Mouse (Mus musculus) liver, embryonic 16.5 days (tissue): ENCODE measurements around the gene Sptbn2. TPM values are rescaled to one million over a fixed set of nuclear protein-coding genes. Genes with fewer than 3 reads are reported as not detected.

Experiments used
- ATAC-seq: fragments of 200-750 bp; cut with Nextera tagmentation; 2 replicates; pipeline ENCODE4 v1.8.0; 2017; ENCODE audit warnings: low read depth, mild to moderate bottlenecking, moderate number of reproducible peaks, moderate library complexity
- H3K27ac ChIP-seq: fragments of 300-500 bp; sonication (generic); 2 replicates; pipeline ENCODE4 v1.5.1; 2014; ENCODE audit warnings: mild to moderate bottlenecking, low read length
- H3K27me3 ChIP-seq: fragments of 300-500 bp; sonication (generic); 2 replicates; pipeline ENCODE4 v1.6.1; 2014; ENCODE audit warnings: low read depth, low read length, mixed read lengths; ENCODE audit not compliant: control insufficient read depth, insufficient read depth
- H3K36me3 ChIP-seq: fragments of 300-500 bp; sonication (generic); 2 replicates; pipeline ENCODE4 v1.6.1; 2014; ENCODE audit warnings: mild to moderate bottlenecking; ENCODE audit not compliant: control insufficient read depth, insufficient read depth
- H3K4me1 ChIP-seq: fragments of 300-500 bp; sonication (generic); 2 replicates; pipeline ENCODE4 v1.6.1; 2014; ENCODE audit warnings: low read depth, low read length, mixed read lengths; ENCODE audit not compliant: control insufficient read depth
- H3K4me2 ChIP-seq: fragments of 300-500 bp; sonication (generic); 2 replicates; pipeline ENCODE4 v1.6.1; 2014; ENCODE audit warnings: low read depth, low read length, mixed read lengths
- H3K4me3 ChIP-seq: fragments of 300-500 bp; sonication (generic); 2 replicates; pipeline ENCODE4 v1.5.1; 2014; ENCODE audit warnings: low read depth, mild to moderate bottlenecking, low read length
- H3K9ac ChIP-seq: fragments of 300-500 bp; sonication (generic); 2 replicates; pipeline ENCODE4 v1.6.1; 2014; ENCODE audit warnings: low read depth, low read length
- H3K9me3 ChIP-seq: fragments of 300-500 bp; sonication (generic); replicated peaks from 2 replicates; pipeline ENCODE4 v1.6.1; 2016; ENCODE audit warnings: low read length; ENCODE audit not compliant: control insufficient read depth
- WGBS: fragments of 180-500 bp; shearing (Covaris S2); extraction: QIAGEN DNeasy Blood & Tissue Kit; methylation state at CpG from one replicate; pipeline ENCODE4 v1.1.7; 2014; ENCODE audit not compliant: insufficient replicate concordance; 5-methylcytosine and 5-hydroxymethylcytosine counted together
- polyA plus RNA-seq: library from polyadenylated mRNA; unstranded; fragments of >200 nt; fragmentation: Nextera tagmentation; extraction: Ambion mirVana; gene quantifications from 2 replicates; pipeline ENCODE4 v1.2.1, GENCODE M21; 2015

The Sptbn2 gene
- polyA plus RNA-seq, 1 experiment from 2014 or later = 0.12 TPM

DNA sequence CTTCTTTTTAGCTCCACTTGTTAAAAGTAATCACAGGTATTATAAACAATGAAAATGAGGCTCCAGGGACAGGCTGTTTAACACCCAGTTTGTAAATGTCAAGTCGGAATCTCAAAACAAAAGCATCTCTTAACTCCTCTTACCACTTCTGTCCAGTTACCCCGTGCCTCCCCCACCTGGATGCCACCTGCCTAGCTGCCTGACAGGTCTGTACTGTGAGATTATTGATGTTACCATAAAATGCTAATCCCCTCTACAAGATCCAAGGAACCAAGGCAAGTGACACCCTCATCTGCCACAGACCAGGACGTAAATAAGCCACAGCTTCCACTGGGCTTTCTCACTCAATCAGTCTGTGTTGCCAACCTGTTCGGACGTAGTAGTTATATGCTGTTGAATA is 11.1 kb upstream of the Sptbn2 start:
- Histone ChIP-seq H3K9me3 (no peaks in the 10 kb centered on the region), H3K4me3 (no peak overlapping the region), H3K36me3 (no peaks in the 10 kb centered on the region), H3K9ac (no peak overlapping the region), H3K4me1 (peaks cover 2% of the 10 kb centered on the region; the same call in 1 of the 2 replicates), H3K27ac (no peak overlapping the region), H3K27me3 (peaks cover 34% of the 10 kb centered on the region), H3K4me2 (no peak overlapping the region)
- 58% methylated on average over 5 of the region's 5 CpGs for WGBS
- no peak for ATAC-seq

DNA sequence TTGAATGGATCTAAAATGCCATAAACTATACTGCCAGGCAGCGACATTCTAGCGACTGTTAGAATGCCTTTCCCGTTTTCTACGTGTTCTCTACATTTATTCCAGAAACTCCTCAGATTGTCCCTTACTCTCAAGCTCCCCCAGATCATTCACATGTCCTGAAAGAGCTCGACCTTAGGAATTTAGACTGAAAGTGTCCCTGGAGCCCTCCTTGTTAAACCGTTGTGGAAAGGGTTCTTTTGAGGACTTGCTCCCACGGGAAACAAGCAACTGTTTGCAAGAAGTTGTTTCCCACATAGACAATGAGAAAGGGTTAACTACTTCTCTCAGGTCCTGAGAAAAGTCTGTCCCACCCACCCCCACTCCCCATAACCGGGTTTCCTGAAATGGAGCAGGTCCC is 10.3 kb upstream of the Sptbn2 start:
- H3K27ac ChIP-seq = no peak overlapping the region
- no peak overlapping the region for H3K9ac ChIP-seq
- no peaks in the 10 kb centered on the region for H3K9me3 ChIP-seq
- ATAC-seq = no peak
- peaks cover 2% of the 10 kb centered on the region; the same call in 1 of the 2 replicates for H3K4me1 ChIP-seq
- WGBS = 48% methylated on average over 8 of the region's 8 CpGs
- H3K4me3 ChIP-seq = no peak overlapping the region
- H3K27me3 ChIP-seq = peaks cover 34% of the 10 kb centered on the region
- H3K36me3 ChIP-seq = no peaks in the 10 kb centered on the region
- no peak overlapping the region for H3K4me2 ChIP-seq

DNA sequence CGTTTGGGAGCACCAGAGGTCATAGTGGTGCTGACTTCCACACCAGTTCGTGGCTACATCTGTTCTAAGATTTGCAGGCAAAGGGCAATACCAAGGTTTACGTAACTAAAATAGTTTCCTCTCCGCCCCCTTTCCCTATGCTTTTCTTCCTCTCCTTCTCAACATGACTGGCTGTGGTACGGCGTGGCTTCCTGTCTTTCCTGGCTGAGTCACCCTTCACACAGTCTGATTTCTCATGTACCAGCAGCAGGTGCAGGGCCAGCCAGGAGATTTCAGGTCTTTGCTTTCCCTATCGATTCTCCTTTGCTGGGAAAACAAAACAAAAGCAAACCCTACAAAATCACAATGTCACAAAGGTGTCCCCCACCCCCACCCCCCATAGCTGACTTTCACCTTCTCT is 9.7 kb upstream of the Sptbn2 start:
- Histone ChIP-seq H3K4me3 (no peak overlapping the region), H3K9ac (no peak overlapping the region), H3K9me3 (no peaks in the 10 kb centered on the region), H3K27ac (no peak overlapping the region), H3K36me3 (no peaks in the 10 kb centered on the region), H3K4me2 (no peak overlapping the region), H3K27me3 (peaks cover 34% of the 10 kb centered on the region), H3K4me1 (peaks cover 2% of the 10 kb centered on the region; the same call in 1 of the 2 replicates)
- no peak for ATAC-seq
- 10% methylated on average over 7 of the region's 7 CpGs for WGBS

DNA sequence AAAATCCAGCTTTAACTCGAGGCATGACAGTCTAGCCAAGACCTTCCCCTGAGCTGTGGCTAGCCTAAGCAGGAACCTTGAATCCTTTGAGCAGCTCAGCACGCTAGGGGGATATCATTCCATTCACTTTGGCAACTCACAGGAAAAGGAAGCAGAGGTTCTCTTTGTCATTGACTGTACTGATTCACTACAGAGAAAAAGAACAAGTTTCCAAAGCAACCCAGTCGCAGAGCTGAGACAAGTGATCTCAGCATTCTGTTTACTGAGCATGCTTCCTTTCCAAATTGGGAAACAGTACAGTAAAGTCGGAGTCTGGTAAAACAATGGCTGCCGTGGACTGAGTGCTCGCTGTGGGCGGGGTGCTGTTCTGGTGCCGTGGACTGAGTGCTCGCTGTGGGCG is 2.2 kb upstream of the Sptbn2 start:
- Histone ChIP-seq H3K4me3 (no peak overlapping the region), H3K27me3 (peaks cover 38% of the 10 kb centered on the region), H3K36me3 (no peaks in the 10 kb centered on the region), H3K4me1 (no peaks in the 10 kb centered on the region), H3K9ac (no peak overlapping the region), H3K27ac (no peak overlapping the region), H3K9me3 (no peaks in the 10 kb centered on the region), H3K4me2 (no peak overlapping the region)
- WGBS = 45% methylated on average over 10 of the region's 10 CpGs
- no peak for ATAC-seq

DNA sequence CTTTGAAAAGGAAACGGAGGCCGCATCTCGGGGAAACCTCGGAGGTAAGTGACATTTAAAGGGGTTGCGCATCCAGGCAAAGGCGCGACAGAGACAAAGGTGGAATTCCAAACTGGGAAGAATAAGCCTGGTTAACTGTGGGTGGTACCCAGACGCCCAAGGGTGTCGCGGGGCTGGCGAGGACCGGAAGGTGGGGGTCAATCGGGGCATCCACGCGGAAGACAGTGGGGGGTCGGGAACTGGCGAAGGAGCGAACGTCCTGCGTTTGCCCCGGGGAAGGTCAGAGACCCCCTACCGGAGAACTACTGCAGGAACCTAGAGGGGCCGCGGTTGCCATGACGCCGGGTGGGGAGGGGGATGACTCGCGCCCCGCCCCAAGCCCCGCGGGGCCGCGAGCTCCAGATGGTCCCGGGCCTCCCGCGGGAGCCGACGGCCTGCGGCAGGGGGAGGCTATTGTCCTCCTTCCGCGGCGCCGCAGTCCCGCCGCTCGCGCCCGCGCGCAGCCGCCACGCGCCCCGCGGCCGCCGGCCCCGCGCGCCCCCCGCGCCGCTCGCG is 711 bp downstream of the Sptbn2 start:
- H3K4me3 ChIP-seq = peak overlapping the region; percentile 37
- peaks cover 44% of the 10 kb centered on the region for H3K27me3 ChIP-seq
- peak overlapping the region; percentile 55; the same call in 1 of the 2 replicates for H3K4me2 ChIP-seq
- no peak overlapping the region for H3K27ac ChIP-seq
- H3K4me1 ChIP-seq = no peaks in the 10 kb centered on the region
- H3K36me3 ChIP-seq = no peaks in the 10 kb centered on the region
- H3K9me3 ChIP-seq = no peaks in the 10 kb centered on the region
- 3% methylated on average over 38 of the region's 65 CpGs for WGBS
- no peak for ATAC-seq
- no peak overlapping the region for H3K9ac ChIP-seq

DNA sequence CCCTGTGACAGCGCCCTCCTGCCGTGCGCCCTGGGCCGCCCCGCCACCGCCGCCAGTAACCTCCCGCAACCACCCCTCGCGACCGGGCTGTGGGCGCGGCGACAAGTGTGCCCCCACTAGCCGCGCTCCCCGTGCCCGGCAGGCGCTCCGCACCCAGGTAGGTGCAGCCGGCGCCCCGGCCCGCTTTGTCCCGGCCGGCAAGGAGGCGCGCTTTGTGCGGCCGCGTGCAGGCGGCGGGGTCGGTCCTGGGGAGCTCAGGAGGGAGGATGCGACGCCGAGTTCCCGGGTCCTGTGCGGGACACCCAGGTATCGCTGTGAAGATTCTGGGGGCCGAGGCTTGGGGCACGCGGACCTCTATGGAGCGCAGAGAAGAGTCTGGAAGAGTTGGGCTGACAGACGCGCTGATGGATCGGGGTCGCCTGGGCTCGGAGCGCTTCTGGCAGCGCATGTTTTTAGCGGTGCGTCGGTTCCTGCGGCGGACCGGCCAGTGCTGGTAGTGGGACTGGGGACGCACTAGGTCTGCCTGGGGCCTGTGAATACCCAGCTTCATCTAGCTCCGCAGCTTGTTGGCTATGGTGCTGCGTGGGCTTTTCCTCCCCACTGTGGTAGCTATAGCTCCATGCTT is 1.3 kb downstream of the Sptbn2 start:
- Histone ChIP-seq H3K9me3 (no peaks in the 10 kb centered on the region), H3K36me3 (no peaks in the 10 kb centered on the region), H3K4me2 (peak overlapping the region; percentile 55), H3K27me3 (peaks cover 44% of the 10 kb centered on the region), H3K27ac (no peak overlapping the region), H3K4me1 (no peaks in the 10 kb centered on the region), H3K9ac (no peak overlapping the region), H3K4me3 (peak overlapping the region; percentile 37)
- 2% methylated on average over 55 of the region's 60 CpGs for WGBS
- ATAC-seq = no peak

DNA sequence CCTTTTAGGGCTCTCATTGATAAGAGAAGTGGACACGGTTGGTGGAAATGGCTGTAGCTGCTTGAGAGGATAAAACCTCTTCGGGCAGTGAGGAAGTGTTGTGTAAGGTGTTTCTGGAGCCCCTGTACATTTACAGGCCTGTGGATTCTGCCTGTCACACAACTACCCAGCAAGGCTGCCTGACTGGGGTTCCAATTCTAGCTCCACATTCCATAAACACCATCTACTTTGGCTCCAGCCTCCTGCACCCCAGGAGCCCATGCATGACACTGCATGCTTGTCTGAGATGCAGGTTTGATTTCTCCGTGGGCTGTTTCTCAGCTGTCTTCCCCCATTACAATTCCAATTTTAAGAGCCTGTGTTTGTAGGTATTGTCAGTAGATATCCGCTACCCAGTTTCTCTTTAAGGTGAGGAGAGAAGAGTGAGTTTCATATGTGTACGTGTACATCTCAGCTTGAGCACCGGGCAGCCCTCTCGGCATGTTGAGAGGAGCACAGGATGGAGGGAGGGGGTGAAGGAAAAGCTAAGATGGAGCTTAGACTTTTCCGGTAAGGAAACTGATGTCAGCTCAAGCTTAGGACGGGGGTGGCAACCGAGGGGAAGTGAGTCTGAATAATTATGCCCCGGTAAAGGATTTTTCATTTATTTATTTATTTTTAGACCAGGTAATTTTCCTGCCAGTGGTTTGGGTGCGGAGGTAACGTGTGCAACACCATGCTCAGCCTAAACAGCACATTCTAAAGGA is 2.0 kb downstream of the Sptbn2 start:
- Histone ChIP-seq H3K27ac (no peak overlapping the region), H3K4me1 (no peaks in the 10 kb centered on the region), H3K4me2 (no peak overlapping the region), H3K27me3 (peaks cover 44% of the 10 kb centered on the region), H3K4me3 (no peak overlapping the region), H3K36me3 (no peaks in the 10 kb centered on the region), H3K9ac (no peak overlapping the region), H3K9me3 (no peaks in the 10 kb centered on the region)
- ATAC-seq = no peak
- 25% methylated on average over 13 of the region's 13 CpGs for WGBS

DNA sequence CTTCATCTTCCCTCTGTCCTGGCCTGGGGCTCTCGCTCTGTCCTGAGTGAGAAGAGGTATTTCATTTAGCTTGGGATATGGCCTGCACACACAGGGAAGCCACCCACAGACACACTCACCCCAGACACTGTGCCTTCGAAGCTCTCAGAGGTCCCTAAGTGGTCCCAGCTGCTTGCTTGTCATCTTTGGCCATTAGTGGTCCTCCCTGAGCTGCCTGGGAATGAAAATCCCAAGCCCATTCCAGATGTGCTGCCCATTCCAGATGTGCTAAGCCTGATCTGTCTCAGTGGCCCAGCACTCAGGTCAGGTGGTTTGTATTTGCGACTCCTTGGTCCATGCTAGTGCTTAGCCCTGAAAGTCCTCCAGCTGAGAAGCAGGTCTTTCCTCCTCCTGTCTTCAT is 2.9 kb downstream of the Sptbn2 start:
- H3K9ac ChIP-seq = no peak overlapping the region
- no peaks in the 10 kb centered on the region for H3K4me1 ChIP-seq
- H3K4me3 ChIP-seq = no peak overlapping the region
- peaks cover 44% of the 10 kb centered on the region for H3K27me3 ChIP-seq
- no peak overlapping the region for H3K4me2 ChIP-seq
- no peak overlapping the region for H3K27ac ChIP-seq
- H3K9me3 ChIP-seq = no peaks in the 10 kb centered on the region
- no peak for ATAC-seq
- 50% methylated on average over 3 of the region's 3 CpGs for WGBS
- no peaks in the 10 kb centered on the region for H3K36me3 ChIP-seq

DNA sequence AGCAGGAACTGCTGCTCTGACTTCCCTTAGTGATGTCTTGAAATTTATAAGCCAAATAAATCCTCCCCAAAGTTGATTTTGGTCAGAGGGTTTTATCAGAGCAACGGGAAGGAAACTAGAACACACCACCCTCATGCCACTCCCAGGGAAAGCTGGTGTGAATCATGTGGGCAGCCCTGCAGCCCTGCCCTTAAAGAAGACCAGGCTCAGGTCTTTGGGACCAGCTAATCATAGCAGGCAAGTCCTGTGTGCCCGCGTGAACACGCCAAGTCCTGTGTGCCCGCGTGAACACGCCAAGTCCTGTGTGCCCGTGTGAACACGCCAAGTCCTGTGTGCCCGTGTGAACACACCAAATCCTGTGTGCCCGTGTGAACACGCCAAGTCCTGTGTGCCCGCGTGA is 5.8 kb downstream of the Sptbn2 start:
- 77% methylated on average over 14 of the region's 14 CpGs for WGBS
- Histone ChIP-seq H3K27me3 (peaks cover 24% of the 10 kb centered on the region), H3K4me1 (no peaks in the 10 kb centered on the region), H3K27ac (no peak overlapping the region), H3K9ac (no peak overlapping the region), H3K36me3 (no peaks in the 10 kb centered on the region), H3K4me3 (no peak overlapping the region), H3K9me3 (no peaks in the 10 kb centered on the region), H3K4me2 (no peak overlapping the region)
- ATAC-seq = no peak
